Mouse (Mus musculus) cerebellum, adult 8-10 months (tissue): ENCODE measurements around the gene Cdip1.
A peak's percentile ranks its signal among the peaks of the same experiment; 100 is the strongest.
"Not testable (repeated sequence)": the region's sequence is repeated elsewhere in the genome, so short reads cannot be mapped to it uniquely, and the experiment has no call there.

Source experiments
- DNase-seq: peaks from one replicate; pipeline ENCODE4 v3.0.0; 2022

Gene Cdip1

DNA sequence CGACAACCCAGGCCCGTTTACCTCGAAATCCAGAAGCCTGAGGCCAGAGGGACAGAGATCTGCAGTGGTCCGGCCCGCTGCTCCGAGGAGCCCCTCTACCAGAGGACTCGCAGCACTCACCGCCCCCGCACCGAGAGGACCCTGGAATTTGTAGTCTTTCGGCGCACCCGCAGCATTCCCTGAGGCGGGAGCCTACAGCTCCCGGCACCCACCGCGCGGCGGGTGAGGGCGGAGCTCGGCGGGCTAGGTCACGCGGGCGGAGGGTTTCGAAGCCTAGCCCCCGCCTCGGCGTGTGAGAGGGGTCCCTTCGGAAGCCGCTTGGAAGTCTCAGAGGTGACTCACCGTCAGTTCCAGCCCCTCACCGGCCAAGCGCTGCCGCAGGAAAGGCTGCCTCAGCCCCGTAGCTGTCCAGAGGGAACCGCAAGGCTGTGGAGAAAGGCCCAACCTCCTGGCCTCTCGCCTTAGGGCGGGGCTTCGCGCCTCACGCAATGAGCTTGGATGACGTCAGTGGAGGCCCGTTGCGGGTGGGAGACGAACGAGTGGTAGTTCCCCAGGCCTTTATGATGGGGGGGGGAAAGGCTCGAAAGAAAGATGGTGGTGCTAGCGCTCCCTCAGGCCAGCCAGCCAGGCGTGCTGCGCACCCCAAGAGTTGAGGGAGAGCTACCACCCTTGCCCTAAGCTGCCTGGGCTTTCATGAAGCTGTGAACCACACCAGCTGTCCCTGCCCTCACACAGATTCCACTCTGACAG lies at the start of gene Cdip1:
Gene Cdip1 (minus strand): TSS at position 483 of the 750 bp plus-strand sequence.
- DNase-seq = peak; percentile 98

DNA sequence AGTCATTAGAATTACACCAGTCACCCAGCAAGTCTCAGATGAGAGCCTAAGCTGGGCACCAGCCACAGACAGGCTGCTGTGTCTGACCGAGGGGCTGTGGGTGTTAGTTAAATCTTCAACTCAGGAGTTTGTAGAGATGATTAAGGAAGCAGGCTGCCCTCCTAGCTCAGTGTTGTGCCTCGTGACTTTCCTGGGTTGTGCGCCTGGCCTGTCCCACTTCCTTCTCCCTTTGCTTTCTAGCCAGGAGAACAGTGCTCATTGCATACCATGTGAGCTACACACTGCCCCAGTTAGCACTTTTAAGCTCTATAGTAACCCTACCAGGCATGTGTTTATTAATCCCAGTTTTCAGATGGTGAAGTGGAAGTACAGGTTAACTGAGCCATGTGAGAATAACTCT lies 49.5 kb upstream of the Cdip1 start:
- DNase-seq = no peak

DNA sequence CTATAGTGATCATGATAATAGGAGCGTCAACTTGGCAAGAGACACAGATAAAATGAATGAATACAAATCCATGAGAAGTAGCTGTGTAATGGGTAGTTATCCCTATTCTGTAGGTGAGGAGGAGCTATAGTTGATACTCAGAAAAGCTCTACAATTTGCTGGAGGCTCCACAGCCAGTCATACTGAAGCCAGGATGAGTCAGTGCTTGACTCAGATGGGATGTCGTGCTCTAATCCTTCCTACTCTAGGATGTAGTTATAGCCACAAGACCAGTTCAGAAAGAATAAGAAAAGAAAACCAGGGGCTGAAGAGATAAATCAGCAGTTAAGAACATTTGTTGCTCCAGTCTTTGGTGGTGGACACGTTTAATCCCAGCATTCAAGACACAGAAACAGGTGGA lies 47.5 kb upstream of the Cdip1 start:
- no peak for DNase-seq

DNA sequence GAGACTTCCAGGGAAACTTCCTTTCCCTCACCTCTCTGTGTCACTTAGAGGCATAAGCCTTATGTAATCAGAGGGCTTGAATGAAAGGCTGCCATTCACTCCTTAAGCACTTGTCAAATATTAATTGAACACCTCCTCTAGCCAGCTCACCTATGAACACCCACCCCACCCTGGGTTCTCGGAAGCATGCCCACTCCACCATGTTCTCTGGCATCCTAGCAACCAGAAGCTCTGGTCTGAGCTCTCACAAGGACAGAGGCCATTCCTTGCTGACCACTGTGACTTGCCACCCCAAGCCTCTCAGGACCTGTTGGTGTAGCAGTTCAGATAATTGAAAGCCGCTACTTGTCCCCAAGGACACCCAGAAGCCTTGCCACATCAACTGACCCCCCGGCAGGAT lies 45.1 kb upstream of the Cdip1 start, which contains the start of gene 4930562C15Rik:
Gene 4930562C15Rik (plus strand): TSS at position 226 of the 400 bp plus-strand sequence.
- DNase-seq = no peak

DNA sequence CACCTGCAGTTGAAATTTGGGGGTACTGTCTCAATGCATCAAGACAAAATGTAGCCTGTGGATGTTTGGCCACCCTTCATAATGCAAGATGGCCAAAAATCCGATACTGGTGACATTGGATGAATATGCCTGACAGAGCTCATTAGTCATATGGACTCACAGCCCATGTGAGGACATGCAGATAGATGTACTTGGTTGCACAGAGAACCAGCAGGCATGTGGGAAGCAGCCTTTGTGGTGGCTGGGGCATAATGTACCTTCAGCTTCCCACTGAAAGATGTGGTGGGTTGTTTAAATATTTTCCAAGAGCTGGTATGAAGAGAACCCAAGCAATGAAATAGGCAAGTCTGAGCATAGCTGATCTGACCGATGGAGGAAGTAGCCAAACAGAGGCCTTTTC lies 43.8 kb upstream of the Cdip1 start:
- no peak for DNase-seq

DNA sequence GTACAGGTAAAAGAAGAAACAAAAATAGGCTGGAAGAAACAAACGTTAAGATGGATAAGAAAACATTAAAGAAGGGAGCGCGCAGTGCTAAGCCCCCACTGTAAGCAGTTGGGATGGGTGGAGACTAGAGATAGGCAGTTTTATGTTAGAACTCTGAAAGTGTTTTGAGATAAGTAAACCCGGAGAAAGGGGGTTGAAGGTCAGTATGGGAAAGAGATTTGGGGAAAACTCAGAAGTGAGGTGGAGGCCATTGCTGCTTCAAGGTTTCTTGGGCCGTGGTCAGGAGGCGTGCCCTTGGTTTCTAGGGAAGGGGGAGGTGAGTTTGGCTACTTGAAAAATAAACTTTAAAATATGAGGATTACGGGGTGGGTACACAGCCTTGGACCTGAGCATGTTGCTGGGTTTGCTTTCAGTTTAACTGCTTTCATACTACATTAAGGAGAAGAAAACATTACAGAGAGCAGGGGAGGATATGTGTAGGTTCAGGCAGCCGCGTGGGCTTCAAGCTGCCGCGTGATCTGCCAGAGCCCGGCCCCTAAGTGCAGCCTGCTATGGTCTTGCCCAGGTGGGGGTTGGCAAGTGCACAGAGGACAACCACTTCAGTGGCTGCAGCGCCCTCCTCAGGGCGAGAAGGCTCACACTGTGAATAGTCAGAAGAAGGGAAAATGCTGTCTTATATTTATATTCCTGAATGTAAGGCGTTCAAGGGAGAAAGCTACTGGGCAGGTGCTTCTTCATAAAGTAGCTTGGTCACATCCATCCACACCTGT lies 41.7 kb upstream of the Cdip1 start:
- no peak for DNase-seq

DNA sequence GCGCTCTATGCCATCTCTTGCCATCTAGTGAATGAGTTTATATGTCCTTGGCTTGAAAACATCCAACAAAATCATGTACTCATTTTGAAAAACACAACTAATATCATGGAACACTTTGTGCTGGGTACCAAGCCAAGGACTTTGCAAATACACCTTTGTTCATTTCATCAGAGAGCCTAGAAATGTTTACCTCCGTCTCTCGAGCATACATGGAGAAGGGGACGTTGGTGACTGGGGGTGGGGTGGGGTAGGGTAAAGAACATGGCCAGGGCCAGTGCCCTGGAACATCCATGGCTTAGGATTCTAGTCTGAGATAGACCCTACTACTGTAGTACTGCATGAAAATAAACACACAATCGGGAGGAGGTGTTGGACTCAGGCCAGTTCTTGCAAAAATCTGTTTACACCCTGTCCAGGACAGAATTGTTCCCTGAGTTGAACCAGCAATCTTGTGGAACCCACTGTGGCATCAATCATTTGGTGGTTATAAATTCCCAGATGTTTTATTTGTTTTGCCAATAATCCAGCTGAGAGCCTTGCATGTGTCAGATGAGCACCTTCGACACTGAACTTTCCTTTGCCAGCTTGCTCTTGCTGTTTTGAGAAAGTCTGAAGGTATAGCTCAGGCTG lies 39.3 kb upstream of the Cdip1 start:
- DNase-seq = no peak

DNA sequence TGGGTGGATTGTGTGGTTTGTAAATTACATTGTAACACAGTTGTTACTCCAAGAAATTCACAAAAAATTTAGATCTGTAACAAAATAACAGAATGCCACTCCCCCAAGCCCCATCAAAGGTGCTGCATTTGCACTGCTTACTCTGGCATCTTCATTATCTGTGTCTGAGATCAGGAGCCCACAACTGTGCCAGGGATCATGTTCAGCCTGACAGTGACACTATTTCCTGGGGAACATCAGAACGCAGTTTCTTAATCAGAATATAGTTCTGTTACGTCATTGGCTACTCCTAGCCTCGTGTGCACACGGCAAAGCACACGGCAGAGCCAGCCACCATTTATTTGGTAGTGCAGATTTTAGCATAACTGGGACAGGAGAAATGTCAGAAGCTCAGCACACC lies 37.5 kb upstream of the Cdip1 start:
- no peak for DNase-seq

DNA sequence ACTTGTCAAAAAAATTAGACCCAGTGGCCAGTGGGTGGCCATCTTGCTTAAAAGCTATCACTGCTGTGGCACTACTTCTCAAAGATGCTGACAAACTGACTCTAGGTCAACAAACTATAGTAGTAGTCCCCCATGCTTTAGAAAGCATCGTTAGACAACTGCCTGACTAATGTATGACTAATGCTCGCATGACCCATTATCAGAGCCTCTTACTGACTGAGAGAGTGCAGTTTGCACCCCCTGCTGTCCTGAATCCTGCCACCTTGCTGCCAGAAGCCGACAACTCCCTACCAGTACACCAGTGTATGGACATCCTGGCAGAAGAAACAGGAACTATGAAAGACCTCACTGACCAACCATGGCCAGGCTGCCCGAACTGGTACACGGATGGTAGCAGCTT lies 34.4 kb upstream of the Cdip1 start:
- DNase-seq = not testable (repeated sequence)

DNA sequence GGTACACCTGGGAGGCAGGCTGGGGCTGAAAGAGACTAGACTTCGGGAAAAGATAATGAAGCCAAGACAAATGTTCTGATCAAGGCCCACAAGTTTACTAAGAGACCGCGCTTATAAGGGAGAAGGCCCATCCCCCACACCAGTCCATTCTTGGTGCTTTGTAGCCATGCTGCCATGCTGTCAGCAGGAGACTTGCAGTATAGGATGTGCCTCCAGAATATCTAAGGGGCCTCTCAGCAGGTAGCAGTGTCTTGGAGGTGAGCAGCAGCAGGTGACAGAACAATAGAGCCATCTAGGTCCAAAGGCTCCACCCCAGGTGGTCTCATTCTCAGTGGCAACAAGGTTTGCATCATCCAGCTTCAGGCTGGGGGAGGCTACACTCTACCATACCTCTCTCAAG lies 28.3 kb upstream of the Cdip1 start:
- no peak for DNase-seq

DNA sequence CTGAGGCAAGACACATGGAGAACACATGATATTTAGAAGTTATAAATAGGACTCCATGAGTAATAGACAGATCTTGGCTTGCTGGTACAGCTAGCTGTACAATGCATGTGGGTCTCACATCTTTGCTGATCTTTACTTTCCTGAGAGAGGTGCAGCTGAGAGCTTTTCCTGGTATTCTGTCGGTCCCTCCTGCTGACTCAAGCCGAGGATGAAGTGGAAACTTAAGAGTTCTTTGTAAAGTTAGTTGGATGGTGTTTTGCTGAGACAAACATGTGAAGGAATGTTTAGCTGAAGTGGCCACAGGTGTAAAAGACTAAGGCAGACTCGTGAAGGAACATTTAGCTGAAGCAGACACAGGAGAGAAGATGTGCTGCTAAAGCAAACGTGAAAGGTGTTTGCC lies 6.5 kb upstream of the Cdip1 start:
- no peak for DNase-seq

DNA sequence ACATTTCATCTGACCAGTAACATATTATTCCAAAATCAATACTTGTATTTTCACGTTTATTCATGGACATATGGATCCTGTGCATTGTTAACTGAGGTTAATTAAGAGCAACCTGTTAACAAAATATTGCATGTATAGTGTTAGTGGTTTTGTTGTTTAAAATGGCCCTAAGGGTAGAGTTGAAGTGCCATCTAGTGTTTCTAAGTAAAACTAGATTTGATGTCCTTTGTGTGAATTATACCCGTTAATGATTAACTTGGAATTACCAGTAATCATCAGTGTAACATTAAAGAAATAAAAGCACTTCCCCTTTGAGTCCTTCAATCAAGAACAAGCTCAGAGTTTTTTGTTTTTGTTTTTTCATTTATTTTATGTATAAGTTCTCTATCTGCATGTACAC lies 1.2 kb upstream of the Cdip1 start:
- no peak for DNase-seq

DNA sequence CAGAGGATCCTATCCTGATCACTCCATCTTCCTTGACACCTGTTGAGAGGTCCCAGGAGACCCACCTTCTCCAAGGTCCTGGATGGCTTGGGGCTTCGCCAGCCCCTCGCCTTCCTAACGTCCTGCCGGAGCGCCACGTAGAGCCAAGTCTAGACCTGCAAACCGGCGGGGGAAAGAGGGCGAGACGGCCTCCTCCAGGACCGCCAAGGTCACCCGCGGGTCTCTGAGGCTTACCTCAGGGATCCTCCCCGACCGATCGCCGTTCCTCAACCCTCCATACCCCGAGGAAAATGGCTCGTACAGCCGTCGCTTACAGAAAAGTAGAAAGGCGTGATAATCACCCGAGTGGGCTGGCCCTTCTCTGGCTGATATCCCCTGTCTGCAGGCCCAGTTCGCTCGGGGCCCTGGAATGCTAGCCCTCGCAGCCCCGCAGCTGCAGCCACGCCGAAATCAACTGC lies 752 bp downstream of the Cdip1 start:
- peak; percentile 53 for DNase-seq

DNA sequence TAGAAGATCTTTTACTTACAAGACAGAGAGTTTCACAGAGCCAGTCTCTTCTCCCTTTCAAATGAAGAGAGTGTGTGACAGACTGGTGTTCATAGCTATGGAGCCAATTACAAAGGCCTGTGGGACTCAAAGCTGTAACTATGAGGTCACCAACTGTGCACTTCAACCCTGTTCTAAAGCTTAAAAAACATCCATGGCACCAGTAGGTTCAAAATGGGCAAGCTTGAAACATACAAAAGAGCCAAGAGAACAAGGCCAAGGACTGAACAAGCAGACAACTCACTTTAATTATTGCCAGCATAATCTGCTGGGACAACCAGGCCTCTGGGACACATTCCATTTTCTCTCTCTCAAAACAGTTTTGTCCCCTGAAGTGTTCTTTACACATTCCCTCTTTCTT lies 1.9 kb downstream of the Cdip1 start:
- DNase-seq = no peak

DNA sequence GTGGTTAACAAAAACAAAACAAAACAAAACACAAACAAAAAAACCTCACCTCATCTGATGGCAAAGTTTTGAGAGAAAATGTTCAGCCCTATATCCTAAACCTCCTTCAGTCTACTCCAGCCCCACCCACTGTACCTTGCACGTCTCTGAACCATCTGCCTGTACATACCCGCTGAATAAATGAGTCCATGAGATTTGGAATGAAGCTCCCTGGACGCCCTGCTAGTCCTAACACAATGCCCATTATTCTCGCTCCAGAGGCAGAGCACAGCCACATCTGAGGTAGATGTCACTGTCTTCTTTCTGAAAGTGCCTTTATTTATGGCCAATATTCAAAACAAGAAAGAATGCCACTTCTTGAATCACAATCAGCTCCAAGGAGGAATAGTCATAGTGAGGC lies 4.4 kb downstream of the Cdip1 start:
- DNase-seq = no peak

DNA sequence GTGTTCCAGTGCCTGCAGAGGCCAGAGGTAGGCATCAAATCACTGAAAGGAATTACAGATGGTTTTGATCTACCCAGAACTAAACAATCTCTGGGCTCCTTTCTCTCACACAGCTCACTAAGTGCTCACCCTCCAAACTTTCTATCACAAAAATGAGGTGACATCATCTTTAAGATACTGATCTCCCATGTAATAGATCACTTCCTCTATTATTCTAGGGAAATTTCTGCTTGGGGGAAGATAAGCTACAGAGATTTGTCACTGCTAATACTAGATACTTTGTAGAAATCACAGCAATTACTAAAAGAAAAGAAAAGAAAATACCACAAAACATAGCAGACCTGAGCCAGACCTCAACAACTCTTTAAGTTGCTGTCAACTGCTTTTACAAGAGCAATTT lies 7.6 kb downstream of the Cdip1 start:
- no peak for DNase-seq

DNA sequence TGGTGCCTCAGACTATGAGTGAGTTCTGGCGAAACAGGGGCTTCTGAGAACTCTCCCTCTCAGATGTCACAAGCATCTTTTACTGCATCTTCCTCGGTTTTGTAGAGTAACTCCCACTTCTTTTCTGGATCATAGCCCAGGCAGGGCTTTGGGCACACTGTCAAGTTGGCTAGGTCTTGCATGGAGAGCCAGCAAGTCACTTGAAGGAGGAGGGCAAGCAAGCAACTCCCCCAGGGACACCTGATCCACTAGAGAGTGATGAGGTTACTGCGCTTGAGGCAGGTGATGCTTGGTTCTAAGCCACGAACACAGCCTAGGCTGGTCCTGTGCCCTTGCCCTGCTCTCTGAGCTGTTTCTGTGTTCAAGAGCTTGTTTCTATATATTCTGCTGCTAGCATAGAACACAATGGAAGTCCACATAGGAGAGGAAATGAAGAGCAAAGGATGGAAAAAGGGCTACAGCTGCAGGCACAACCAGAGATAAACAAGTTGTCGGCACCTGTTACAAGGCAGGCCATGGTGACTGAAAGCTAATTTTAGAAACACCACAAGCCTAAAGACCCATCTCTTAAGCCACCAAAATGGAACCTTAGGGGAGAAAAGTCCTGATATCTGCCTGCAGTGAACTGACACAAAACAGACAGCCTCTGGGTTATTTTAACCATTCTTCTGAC lies 8.4 kb downstream of the Cdip1 start:
- DNase-seq = peak; percentile 64

DNA sequence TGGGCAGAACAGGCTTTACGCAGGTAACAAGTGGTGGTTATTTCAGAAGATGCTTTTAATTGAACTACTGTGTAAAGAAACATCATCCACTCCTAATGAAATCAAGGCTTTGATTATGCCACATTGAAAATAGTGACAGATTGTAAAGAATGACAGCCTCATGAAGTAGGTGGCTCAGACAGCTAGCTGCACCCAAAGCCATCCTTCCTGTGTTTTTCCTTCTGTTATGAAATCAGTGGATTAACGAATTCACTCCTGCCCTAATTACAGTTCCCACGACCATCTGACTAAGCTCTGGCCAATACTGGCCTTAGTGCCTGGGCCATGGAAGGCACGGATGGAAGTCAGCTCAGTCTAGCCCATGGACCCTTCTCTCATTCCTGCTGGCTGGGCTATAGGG lies 11.2 kb downstream of the Cdip1 start:
- DNase-seq = no peak

DNA sequence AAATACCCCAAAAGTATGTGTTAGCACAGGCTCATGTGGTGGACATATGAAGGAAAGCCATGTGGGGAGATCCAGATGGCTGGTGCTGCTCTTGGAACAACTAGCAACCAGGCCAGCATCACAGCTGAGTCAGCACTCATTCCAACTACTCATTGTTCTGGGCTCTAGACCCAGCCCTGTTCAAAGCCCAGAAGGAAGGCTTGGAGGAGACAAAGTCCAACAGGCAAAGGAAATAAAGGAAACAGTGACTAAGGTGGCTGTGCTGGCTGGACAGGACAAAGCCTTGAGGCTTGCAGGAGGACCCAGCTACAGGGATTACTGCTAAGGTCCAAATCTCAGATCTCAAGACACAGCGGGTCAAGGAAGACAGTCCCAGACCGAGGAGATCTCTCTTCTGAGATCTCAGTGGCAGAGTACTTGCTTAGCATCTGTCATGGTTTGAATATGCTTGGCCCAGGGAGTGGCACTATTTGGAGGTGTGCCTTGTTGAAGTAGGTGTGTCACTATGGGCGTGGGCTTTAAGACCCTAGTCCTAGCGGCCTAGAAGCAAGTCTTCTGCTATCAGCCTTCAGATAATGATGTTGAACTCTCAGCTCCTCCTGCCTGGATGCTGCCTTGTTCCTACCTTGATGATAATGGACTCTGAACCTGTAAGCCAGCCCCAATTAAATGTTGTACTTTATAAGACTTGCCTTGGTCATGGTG lies 12.0 kb downstream of the Cdip1 start:
- no peak for DNase-seq

DNA sequence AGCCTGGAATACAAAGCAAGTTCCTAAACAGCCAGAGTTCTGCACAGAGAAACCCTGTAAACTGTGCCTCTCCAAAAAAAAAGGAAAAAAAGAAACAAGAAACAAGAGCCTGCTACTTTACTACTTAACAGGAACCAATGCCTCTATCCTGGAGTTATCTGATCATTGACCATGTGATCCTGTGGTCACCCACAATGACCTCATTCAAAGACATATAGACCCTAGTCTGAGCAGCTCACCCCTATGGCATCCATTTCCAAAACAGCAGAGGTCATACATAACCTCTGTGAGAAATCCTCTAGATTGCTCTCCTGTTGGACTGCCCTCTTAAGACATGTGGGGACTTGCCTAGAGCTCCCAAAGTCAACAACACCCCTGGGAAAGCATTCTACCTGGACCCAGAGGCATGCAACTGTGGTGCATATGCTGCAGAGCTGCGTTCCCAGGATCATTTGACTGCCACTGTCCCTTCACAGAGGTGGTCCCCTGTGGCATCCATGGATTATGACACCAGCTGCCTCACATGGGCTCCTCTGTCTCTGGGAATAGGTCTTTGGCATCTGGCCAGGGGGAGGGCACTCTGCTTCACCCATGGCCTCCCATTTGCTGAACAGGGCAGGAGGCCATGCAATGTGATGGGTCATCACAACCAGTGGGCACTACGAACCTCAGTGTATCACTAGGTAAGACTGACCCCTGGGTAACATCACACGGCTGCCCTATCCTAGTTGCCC lies 12.8 kb downstream of the Cdip1 start:
- peak; percentile 39 for DNase-seq

DNA sequence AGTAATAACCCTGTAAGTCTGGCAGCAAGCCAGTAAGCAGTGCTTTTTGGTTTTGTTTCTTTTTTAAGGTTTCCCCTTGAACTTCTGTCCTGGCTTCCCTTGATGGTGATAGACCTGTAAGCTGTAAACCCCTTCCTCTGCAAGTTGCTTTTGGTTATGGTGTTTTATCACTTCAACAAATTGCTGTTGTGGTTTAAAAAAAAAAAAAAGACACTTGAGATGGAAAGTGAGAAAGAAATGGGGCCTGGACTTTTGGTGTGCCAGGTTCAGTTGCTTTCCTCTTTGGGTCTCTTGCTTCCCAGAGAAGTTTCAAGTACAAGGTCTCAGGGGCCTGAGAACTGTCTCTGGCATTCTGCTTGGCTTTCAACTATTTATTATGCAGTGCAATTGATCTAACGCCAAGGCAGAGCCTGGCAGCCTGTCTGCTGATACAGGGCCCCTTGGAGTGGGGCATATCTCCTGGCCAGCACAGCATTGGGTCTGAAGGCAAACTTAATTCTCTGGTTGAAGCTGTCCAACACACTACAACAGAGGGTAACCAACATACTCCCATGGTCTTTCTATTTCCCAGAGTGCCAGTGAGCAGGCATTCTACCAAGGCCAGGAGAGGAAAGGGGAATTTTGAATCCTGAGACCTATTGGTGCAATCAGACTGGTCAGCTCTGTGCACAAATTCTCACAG lies 16.7 kb downstream of the Cdip1 start:
- no peak for DNase-seq
